Mouse (Mus musculus): ENCODE measurements around the gene Kirrel3.

DNA sequence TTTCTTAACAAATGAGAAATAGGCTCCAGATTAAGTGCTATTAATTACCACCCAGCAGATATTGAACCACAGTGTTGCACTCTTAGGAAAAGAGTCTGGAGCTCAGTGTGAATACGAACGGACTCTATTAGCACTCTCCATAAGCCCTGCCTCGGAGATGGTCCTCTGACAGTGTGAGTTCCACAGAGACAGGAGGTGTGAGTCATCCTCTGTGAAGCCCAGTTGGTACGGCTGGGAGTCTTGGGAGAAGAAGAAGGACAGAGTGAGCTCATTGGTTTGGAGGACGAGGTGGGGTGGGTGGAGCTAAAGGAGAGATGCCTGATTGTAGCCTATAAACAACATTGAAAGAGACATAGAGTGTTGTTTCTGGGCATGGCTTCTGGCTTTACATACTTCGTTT is 247.9 kb downstream of the Kirrel3 start:
- TF ChIP-seq CTCF (IDR thresholded peaks at IDR 0.05) (no peak), EP300 (IDR thresholded peaks at IDR 0.05) (no peak)

Data from lung, postnatal 0 days (tissue).